Mouse (Mus musculus): Measurements from ENCODE around the gene Fnd3c2.
"Not testable (repeated sequence)": the region's sequence is repeated elsewhere in the genome, so short reads cannot be mapped to it uniquely, and the experiment has no call there.

The Fnd3c2 gene

GRCm38 (mm10) chrX:106255276-106255675 is at the start of gene Fnd3c2:
Gene Fnd3c2, minus strand, starts transcription at chrX:106255376.
- in situ Hi-C loops (cut with MboI, MseI), result no loop called here

GRCm38 (mm10) chrX:106284441-106284840 is 29.3 kb upstream of the Fnd3c2 start:
- in situ Hi-C loops (cut with MboI, MseI), result loop anchor here (10.0 kb wide), 1 partner anchor 1850 kb away; no protein-coding TSS in a partner anchor

- in situ Hi-C loops (cut with MboI, MseI), result no loop called here
Observed at GRCm38 (mm10) chrX:106221058-106221457, 34.1 kb downstream of the Fnd3c2 start, which contains the start of gene Taf9b. Gene Taf9b, minus strand, starts transcription at chrX:106221158.

- in situ Hi-C loops (cut with MboI, MseI), result no loop called here
Observed at GRCm38 (mm10) chrX:106219171-106220032, 35.8 kb downstream of the Fnd3c2 start.

- in situ Hi-C loops (cut with MboI, MseI), result no loop called here
Observed at GRCm38 (mm10) chrX:106209100-106209499, 46.1 kb downstream of the Fnd3c2 start.

GRCm38 (mm10) chrX:106198904-106199303 is 56.3 kb downstream of the Fnd3c2 start:
- in situ Hi-C loops (cut with MboI, MseI), result no loop called here

GRCm38 (mm10) chrX:106197308-106197707 is 57.9 kb downstream of the Fnd3c2 start:
- in situ Hi-C loops (cut with MboI, MseI), result no loop called here

- in situ Hi-C loops (cut with MboI, MseI), result not testable (repeated sequence)
Observed at GRCm38 (mm10) chrX:106194361-106194760, 60.8 kb downstream of the Fnd3c2 start.

GRCm38 (mm10) chrX:106190091-106190490 is 65.1 kb downstream of the Fnd3c2 start:
- in situ Hi-C loops (cut with MboI, MseI), result no loop called here

GRCm38 (mm10) chrX:106189356-106189755 is 65.8 kb downstream of the Fnd3c2 start:
- in situ Hi-C loops (cut with MboI, MseI), result no loop called here

GRCm38 (mm10) chrX:106187737-106188136 is 67.4 kb downstream of the Fnd3c2 start:
- in situ Hi-C loops (cut with MboI, MseI), result no loop called here

GRCm38 (mm10) chrX:106186713-106187649 is 68.2 kb downstream of the Fnd3c2 start, which contains the start of gene Pgk1:
Gene Pgk1, plus strand, starts transcription at chrX:106187100.
- in situ Hi-C loops (cut with MboI, MseI), result no loop called here

- in situ Hi-C loops (cut with MboI, MseI), result no loop called here
Observed at GRCm38 (mm10) chrX:106185706-106186105, 69.5 kb downstream of the Fnd3c2 start.

Data from regulatory T cell (primary cell).